Mouse (Mus musculus): ENCODE measurements around the gene Susd2.

- no peak for TF ChIP-seq CTCF (IDR thresholded peaks at IDR 0.05; ENCODE audit: low read depth, low read length)
- no peak for TF ChIP-seq POLR2A (IDR thresholded peaks at IDR 0.05; ENCODE audit: borderline replicate concordance, low read depth, low read length)
These were observed 16.3 kb downstream of the Susd2 start for GRCm38 (mm10) chr10:75627490-75627889.
